Mouse (Mus musculus) erythroblast, embryonic 14.5 days (primary cell): ENCODE results near the gene Qtrt2.

Experiments
- GATA1 ChIP-seq: IDR thresholded peaks from 2 replicates; pipeline ENCODE4 v1.6.1; 2012; ENCODE audit warnings: low read length, inconsistent platforms, mixed read lengths
- TAL1 ChIP-seq: IDR thresholded peaks from 3 replicates; pipeline ENCODE4 v1.6.1; 2012; ENCODE audit warnings: low read length, inconsistent platforms, mixed read lengths

GRCm38 (mm10) chr16:43963780-43964179 is 37.2 kb upstream of the Qtrt2 start:
- no peak for TF ChIP-seq TAL1
- no peak for TF ChIP-seq GATA1
